In the genomic region with DNA sequence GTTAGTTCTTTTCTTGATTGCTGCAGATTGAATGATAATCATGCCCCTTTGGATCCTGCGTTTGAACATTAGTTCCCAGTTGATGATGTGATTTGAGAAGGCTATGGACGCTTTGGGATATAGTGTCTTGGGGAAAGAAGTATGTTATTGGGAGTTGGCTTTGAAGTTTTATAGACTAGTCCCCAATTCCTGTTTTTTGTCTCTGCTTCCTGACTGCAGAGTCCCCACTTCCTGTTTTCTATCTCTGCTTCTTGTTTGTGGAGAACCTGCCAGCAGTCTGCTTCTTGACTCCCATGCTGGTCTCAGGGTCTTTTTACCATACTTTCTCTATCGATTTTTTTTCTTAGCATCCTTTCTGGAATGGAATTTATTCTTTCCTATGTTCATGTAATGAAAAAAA, we compare ENCODE assay signal across 25 mouse cellular contexts. TPM values are rescaled to one million over a fixed set of nuclear protein-coding genes. Genes with fewer than 3 reads are reported as not detected.
DNase-seq lines count a peak whose midpoint lies in the region; ATAC-seq lines count a peak whose summit lies in the region.
"Had no signal": no experiment of that assay in that cellular context is flagged by ENCODE, and none has a peak within 500 bp of the region (broad histone marks: within the 10 kb centered on the region; RNA-seq: fewer than 3 reads in every experiment).

No protein-coding gene starts in this region.

- DNase-seq in A20 (ENCODE audit: low read depth, low spot score): peak; percentile 57
- DNase-seq in naive thymus-derived CD4-positive, alpha-beta T cell, adult 2 months (ENCODE audit: low read depth): peak; percentile 1
- DNase-seq in lung, postnatal 36 days: no peak
- no peak for DNase-seq in spleen, adult 12 weeks (ENCODE audit: low spot score)
- DNase-seq in left cerebral cortex, adult 18-20 months (ENCODE audit: low spot score in 2 of 2): no peak
- DNase-seq: adrenal gland, postnatal 10 days; adrenal gland, postnatal 36 days; cerebellum, adult 18-20 months; cerebellum, adult 9-11 months; cerebellum, postnatal 25 days; embryo, embryonic 11 days; gastrocnemius, postnatal 10 days; gastrocnemius, postnatal 36 days; heart, adult 11 months had no signal

- peak; percentile 93 for ATAC-seq in common myeloid progenitor, adult 5-6 weeks (replicated peaks; ENCODE audit: low read depth, poor library complexity, severe bottlenecking)
- ATAC-seq in megakaryocyte, adult 5-6 weeks (ENCODE audit: poor library complexity, severe bottlenecking): peak; percentile 99
- ATAC-seq: CD4-positive, CD25-positive, alpha-beta regulatory T cell, adult 4 months; forebrain, embryonic 13.5 days; forebrain, embryonic 16.5 days; hindbrain, embryonic 16.5 days; intestine, embryonic 15.5 days; Patski had no signal

RNA-seq across cellular contexts. Expression of a gene that starts 22.2 kb away (rescaled TPM):
- not detected in 2 replicates for total RNA-seq in common myeloid progenitor, adult 5-6 weeks (2017)
- total RNA-seq in megakaryocyte, adult 5-6 weeks (2015): not detected in 2 replicates
- total RNA-seq in megakaryocyte, adult 5-6 weeks (2017): not detected in 2 replicates
- total RNA-seq in left cerebral cortex, adult 18-20 months (2021): 1 to 10 TPM; 5.9 to 6.6 TPM
- total RNA-seq: adrenal gland, adult 18-20 months; adrenal gland, postnatal 36 days; gastrocnemius, adult 18-20 months; gastrocnemius, postnatal 10 days; gastrocnemius, postnatal 36 days; heart, postnatal 25 days had no signal

Comparison
In these comparisons a context has a peak if more than half of its experiments do, and no peak if none do; other contexts are left out.
1. DNase-seq: peak in A20 (single experiment) and naive thymus-derived CD4-positive, alpha-beta T cell, adult 2 months (single experiment); none in lung, postnatal 36 days (single experiment), spleen, adult 12 weeks (single experiment) and left cerebral cortex, adult 18-20 months (0 of 2).